Mouse (Mus musculus) embryonic fibroblast, embryonic 13.5 days (primary cell): ENCODE measurements around the gene Polr2h. TPM values are rescaled to one million over a fixed set of nuclear protein-coding genes. Genes with fewer than 3 reads are reported as not detected.

Source experiments
- H3K27ac ChIP-seq: 2 replicates; pipeline ENCODE4 v1.5.1; 2012; ENCODE audit warnings: low read length, control low read depth, inconsistent platforms; ENCODE audit not compliant: insufficient read depth
- H3K4me1 ChIP-seq: 2 replicates; pipeline ENCODE4 v1.6.1; 2011; ENCODE audit warnings: low read length; ENCODE audit not compliant: control insufficient read depth, insufficient read depth
- H3K4me3 ChIP-seq: 2 replicates; pipeline ENCODE4 v1.5.1; 2011; ENCODE audit warnings: mild to moderate bottlenecking, control low read depth, low read length; ENCODE audit not compliant: insufficient read depth
- CTCF ChIP-seq: IDR thresholded peaks from 2 replicates; pipeline ENCODE4 v1.5.1; 2011; ENCODE audit warnings: mild to moderate bottlenecking, control low read depth, low read length, moderate library complexity, borderline replicate concordance; ENCODE audit not compliant: insufficient read depth
- POLR2A ChIP-seq: IDR thresholded peaks from 2 replicates; pipeline ENCODE4 v1.6.1; 2011; ENCODE audit warnings: low read depth, mild to moderate bottlenecking, control low read depth, low read length, moderate library complexity
- polyA plus RNA-seq: library from polyadenylated mRNA; stranded (reverse); fragments of >200 nt; gene quantifications from 2 replicates; pipeline ENCODE4 v1.2.4, GENCODE M21; 2011; ENCODE audit warnings: low read depth; ENCODE audit not compliant: missing spikeins, insufficient read length

Polr2h gene
- polyA plus RNA-seq, 1 experiment = 38.8 TPM

DNA sequence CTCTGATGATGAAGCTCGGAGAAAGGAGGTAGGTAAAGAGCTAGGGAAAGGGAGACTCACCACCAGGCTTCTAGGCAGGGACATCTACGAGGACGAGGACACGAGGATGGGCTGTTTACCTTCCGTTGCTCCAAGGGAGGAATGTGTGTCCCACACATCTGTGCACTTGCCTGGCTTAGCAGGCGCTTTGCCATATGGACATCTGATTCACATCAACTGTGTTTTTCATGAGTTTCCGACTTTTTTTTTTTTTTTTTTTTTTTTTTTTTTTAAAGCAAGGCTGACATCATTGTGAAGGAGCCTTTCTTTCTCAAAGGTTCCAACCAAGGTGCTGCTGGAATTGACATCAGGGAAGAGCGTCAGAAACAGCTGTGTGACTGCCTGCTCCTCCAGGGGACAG, 33.1 kb downstream of the Polr2h start:
- TF ChIP-seq CTCF = no peak
- no peak for TF ChIP-seq POLR2A
- no peak overlapping the region for H3K4me3 ChIP-seq
- H3K4me1 ChIP-seq = peaks cover 2% of the 10 kb centered on the region; the same call in 1 of the 2 replicates
- H3K27ac ChIP-seq = no peak overlapping the region

DNA sequence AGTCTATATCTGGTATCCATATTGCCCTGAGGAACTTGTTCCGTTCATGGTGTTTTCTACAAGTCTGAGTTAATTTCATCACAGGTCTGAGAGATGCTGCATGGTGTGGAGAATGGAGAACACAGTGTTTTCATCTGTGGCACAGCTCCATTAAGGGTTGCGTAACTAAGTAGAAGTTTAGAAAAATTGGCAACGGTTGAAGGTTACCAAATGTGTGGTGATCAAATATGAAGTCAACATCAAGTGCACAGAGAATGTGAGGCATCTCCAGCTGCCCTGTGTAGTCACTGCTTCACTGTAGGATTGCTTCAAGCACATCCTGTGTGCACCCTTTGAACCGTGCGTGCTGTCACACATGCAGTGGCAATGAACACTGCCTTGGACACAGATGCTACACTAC, 38.6 kb downstream of the Polr2h start:
- Histone ChIP-seq H3K4me3 (no peak overlapping the region), H3K27ac (no peak overlapping the region), H3K4me1 (peaks cover 2% of the 10 kb centered on the region; the same call in 1 of the 2 replicates)
- TF ChIP-seq CTCF (no peak), POLR2A (no peak)

DNA sequence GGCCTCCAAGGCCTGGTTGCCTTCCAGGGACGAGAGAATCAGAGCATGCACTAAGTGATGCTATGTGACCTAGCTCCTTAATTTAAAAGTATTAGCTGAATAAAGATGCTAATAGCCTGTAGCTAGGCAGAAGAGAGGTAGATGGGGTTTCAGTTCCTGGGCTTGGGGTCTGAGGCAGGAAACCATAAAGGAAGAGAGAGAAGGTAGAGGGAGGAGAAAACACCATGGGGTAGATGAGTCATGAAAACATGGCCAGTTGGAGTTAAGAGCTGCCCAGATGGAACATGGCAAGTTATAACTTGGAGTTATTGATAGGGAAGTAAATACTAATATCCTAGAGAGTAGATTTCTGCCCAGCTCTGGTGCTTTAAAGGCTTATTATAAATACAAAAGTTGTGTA, 39.9 kb downstream of the Polr2h start:
- Histone ChIP-seq H3K4me3 (no peak overlapping the region), H3K4me1 (peaks cover 2% of the 10 kb centered on the region; the same call in 1 of the 2 replicates), H3K27ac (no peak overlapping the region)
- TF ChIP-seq CTCF (no peak), POLR2A (no peak)

DNA sequence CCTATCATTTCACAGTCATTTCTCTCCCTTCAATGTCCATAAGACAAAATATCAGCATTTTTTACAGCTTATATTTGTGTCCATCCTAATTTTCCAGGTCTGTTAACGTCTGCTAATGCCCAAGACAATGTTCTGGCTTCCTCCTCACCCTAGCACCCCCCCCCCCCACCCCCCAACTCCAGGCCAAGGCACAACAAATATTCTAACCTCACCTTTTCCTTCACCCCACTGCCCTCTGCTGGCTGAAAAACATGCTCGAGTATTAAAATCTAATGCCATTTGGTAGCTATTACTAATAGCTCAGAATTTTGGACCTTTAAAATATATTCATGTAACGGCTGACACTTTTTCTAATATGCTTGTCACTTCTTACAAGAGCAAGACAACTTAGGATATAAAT, 44.2 kb downstream of the Polr2h start:
- TF ChIP-seq POLR2A (no peak), CTCF (no peak)
- Histone ChIP-seq H3K4me1 (no peaks in the 10 kb centered on the region), H3K27ac (no peak overlapping the region)

DNA sequence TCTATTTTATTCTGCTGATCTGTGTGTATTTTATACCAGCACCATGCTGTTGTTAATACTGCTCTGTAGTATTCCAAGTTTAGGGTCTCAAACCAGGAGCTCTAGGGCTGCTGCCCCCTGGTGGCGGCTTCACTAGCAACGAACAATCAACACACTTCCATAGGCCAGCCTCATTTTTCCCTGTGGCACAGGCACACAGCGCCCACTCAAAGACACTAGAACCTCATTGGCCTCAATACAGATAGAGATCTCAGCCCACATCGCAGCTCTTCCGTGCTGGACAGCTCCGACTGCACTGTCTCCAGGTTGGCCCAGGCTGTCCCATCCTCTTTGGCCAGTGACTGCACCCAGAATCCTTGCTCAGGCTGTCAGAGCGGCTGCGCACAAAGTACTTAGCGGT, 47.8 kb downstream of the Polr2h start:
- no peak overlapping the region for H3K4me3 ChIP-seq
- no peaks in the 10 kb centered on the region for H3K4me1 ChIP-seq
- no peak overlapping the region for H3K27ac ChIP-seq
- TF ChIP-seq POLR2A (no peak), CTCF (0 out of 2 replicates have a peak, but pooled peaks have one; percentile 15)

More for the DNA sequence above, 44.2 kb downstream of the Polr2h start:
- no peak overlapping the region for H3K4me3 ChIP-seq

Other genes starting within 250 kb of the Polr2h start
- 53.8 and 61.5 TPM in 2 replicates for gene Eif2b5, start 218.8 kb upstream of the Polr2h start, polyA plus RNA-seq
- 51.4 and 57.3 TPM in 2 replicates for gene Dvl3, start 200.7 kb upstream of the Polr2h start, polyA plus RNA-seq
- 448 and 450 TPM in 2 replicates for gene Ap2m1, start 182.2 kb upstream of the Polr2h start, polyA plus RNA-seq
- gene Abcf3, start 169.1 kb upstream of the Polr2h start, polyA plus RNA-seq = 50.9 and 53.2 TPM in 2 replicates
- not detected in 2 replicates for gene Vwa5b2, start 128.2 kb upstream of the Polr2h start, polyA plus RNA-seq
- gene Eef1akmt4, start 106.1 kb upstream of the Polr2h start, polyA plus RNA-seq = 14.3 and 15.2 TPM in 2 replicates
- gene Gm49333, start 106.1 kb upstream of the Polr2h start, polyA plus RNA-seq = 2.6 TPM in 1 of 2 replicates, not detected in the other
- gene Alg3, start 105.9 kb upstream of the Polr2h start, polyA plus RNA-seq = 31.4 and 34.6 TPM in 2 replicates
- gene Camk2n2, start 96.4 kb upstream of the Polr2h start, polyA plus RNA-seq = 8.9 and 9.7 TPM in 2 replicates
- 11.4 and 17.2 TPM in 2 replicates for gene Ece2, start 87.8 kb upstream of the Polr2h start, polyA plus RNA-seq
- 211 and 217 TPM in 2 replicates for gene Psmd2, start 66.0 kb upstream of the Polr2h start, polyA plus RNA-seq
- gene Eif4g1, start 49.4 kb upstream of the Polr2h start, polyA plus RNA-seq = 337 and 421 TPM in 2 replicates
- gene Fam131a, start 24.4 kb upstream of the Polr2h start, polyA plus RNA-seq = 7.7 and 9.9 TPM in 2 replicates
- gene Clcn2, start 81 bp downstream of the Polr2h start, polyA plus RNA-seq = 7.0 and 7.9 TPM in 2 replicates
- gene Chrd, start 15.5 kb downstream of the Polr2h start, polyA plus RNA-seq = 3.8 and 7.3 TPM in 2 replicates
- gene Thpo, start 16.8 kb downstream of the Polr2h start, polyA plus RNA-seq = 0.57 and 0.98 TPM in 2 replicates